Mouse (Mus musculus): ENCODE data around the gene Ano4. TPM values are rescaled to one million over a fixed set of nuclear protein-coding genes. Genes with fewer than 3 reads are reported as not detected.

Ano4 gene
- total RNA-seq, 2 experiments from 2014 or later = 19.9 to 23.4 TPM

DNA sequence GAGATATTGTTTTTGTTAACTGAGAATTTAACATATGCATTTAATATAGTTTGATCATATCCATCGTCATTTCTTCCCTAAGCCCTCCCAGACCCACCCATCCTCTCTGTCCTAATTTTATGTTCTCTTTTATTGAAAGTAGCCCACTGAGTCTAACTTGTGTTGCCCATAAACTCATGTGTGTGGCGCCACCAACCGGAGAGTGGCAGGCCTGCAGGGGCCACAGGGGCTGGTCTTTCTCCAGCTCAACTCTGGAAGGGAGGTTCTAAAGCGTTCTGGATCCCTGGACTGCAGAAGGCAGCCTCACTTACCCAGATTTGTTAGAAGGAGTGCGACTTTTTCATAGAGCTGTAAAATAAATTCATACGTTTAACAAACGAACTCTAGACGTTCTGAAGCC lies 361.1 kb downstream of the Ano4 start:
- peak; percentile 17 to 62 for DNase-seq (ENCODE audit: extremely low spot score in 1 of 2, low spot score in 2 of 2)
- intact Hi-C loops (cut with DNase I) = loop anchor here (5.0 kb wide), 1 partner anchor 156 kb away; the partner anchor contains the start of gene Utp20
- TF ChIP-seq CTCF (IDR thresholded peaks at IDR 0.05) = peak; percentile 66
- Histone ChIP-seq H3K27ac (no peak overlapping the region), H3K4me3 (no peak overlapping the region)

DNA sequence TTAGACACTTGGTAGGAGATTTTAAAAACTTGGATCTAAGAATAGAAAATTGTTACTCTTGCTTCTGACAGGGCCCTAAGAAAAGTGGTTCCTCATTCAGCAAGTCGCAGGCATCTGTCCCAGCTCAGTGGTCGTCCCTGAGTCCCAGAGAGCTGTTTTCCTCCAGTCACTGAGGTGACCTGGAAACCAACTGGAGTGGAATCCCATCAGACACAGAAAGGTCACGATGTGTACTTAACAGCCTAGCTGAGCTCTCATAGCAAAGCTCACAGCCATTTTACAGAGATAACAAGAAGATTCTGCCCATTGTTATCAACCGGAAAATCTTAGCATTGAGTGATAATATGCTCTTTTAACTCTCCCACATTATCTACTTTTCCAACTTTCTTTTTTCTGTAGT lies 365.1 kb downstream of the Ano4 start:
- Histone ChIP-seq H3K27ac (no peak overlapping the region), H3K4me3 (no peak overlapping the region)
- DNase-seq (ENCODE audit: extremely low spot score in 1 of 2, low spot score in 2 of 2) = no peak
- no peak for TF ChIP-seq CTCF (IDR thresholded peaks at IDR 0.05)
- intact Hi-C loops (cut with DNase I) = no loop called here

DNA sequence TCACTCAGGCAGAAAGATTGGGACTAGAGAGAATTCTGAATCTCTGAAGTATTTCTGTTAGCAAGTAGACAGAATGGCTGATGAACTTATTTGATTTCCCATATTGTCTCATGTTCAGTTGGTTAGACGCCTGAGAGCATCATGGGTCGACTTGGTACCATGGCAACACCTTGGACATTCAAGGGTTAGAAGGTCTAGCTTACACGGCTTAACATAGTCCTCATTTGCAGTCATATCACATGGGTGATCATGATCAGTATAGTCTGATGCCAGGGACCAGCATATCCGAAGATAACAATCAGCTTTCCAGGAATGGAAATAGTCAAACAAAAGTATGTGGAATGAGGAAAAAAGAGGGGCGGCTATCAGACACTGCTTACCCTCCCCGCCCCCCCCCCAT lies 365.6 kb downstream of the Ano4 start:
- H3K27ac ChIP-seq = no peak overlapping the region
- DNase-seq (ENCODE audit: extremely low spot score in 1 of 2, low spot score in 2 of 2) = no peak
- no peak overlapping the region for H3K4me3 ChIP-seq
- no peak for TF ChIP-seq CTCF (IDR thresholded peaks at IDR 0.05)
- intact Hi-C loops (cut with DNase I) = no loop called here

- DNase-seq (ENCODE audit: extremely low spot score in 1 of 2, low spot score in 2 of 2) = no peak
- no peak overlapping the region for H3K4me3 ChIP-seq
- no peak for TF ChIP-seq CTCF (IDR thresholded peaks at IDR 0.05)
- intact Hi-C loops (cut with DNase I) = no loop called here
- H3K27ac ChIP-seq = no peak overlapping the region
Measured at GRCm38 (mm10) chr10:88970951-88971725, 373.4 kb downstream of the Ano4 start.

DNA sequence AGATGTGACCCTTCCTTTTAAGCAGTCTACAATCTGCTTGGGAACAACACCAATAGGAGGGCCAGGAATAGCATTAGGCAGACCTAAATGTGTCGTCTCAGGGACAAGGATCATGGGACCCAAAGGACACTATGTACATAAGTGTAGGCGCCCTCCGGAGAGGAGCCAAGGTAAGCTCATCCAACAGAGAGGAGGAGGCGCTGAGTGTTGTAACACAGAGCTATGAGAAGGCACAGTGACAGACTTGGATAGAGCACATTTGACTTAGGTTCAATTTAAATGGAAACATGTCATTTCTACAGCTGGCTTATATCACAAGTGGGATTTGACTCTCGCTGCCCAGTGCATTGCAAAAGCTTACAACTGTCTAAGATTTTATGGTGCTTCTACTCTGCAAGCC lies 376.0 kb downstream of the Ano4 start:
- intact Hi-C loops (cut with DNase I) = no loop called here
- no peak for TF ChIP-seq CTCF (IDR thresholded peaks at IDR 0.05)
- Histone ChIP-seq H3K27ac (no peak overlapping the region), H3K4me3 (no peak overlapping the region)
- no peak for DNase-seq (ENCODE audit: extremely low spot score in 1 of 2, low spot score in 2 of 2)

- Histone ChIP-seq H3K27ac (no peak overlapping the region), H3K4me3 (no peak overlapping the region)
- no peak for DNase-seq (ENCODE audit: extremely low spot score in 1 of 2, low spot score in 2 of 2)
- no peak for TF ChIP-seq CTCF (IDR thresholded peaks at IDR 0.05)
- intact Hi-C loops (cut with DNase I) = no loop called here
Measured at GRCm38 (mm10) chr10:88960791-88961190, 383.8 kb downstream of the Ano4 start.

DNA sequence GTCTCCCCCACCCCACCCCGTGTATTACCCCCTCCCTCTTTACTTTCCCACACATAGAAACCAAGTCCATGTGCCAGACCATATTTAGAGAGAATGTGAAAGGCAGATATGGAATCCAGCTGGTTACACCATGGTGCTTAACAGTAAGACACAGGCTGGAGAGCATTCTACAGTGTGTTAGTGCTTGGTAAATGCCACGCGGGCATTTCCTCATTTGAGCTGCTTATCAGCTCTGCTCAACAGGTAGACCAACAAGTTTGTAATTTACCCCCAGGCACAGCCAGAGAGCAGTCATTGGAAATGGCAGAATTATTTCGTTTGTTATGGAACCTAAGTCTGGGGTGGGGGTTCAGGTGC lies 394.3 kb downstream of the Ano4 start:
- Histone ChIP-seq H3K27ac (no peak overlapping the region), H3K4me3 (no peak overlapping the region)
- intact Hi-C loops (cut with DNase I) = no loop called here
- no peak for DNase-seq (ENCODE audit: extremely low spot score in 1 of 2, low spot score in 2 of 2)
- TF ChIP-seq CTCF (IDR thresholded peaks at IDR 0.05) = no peak

DNA sequence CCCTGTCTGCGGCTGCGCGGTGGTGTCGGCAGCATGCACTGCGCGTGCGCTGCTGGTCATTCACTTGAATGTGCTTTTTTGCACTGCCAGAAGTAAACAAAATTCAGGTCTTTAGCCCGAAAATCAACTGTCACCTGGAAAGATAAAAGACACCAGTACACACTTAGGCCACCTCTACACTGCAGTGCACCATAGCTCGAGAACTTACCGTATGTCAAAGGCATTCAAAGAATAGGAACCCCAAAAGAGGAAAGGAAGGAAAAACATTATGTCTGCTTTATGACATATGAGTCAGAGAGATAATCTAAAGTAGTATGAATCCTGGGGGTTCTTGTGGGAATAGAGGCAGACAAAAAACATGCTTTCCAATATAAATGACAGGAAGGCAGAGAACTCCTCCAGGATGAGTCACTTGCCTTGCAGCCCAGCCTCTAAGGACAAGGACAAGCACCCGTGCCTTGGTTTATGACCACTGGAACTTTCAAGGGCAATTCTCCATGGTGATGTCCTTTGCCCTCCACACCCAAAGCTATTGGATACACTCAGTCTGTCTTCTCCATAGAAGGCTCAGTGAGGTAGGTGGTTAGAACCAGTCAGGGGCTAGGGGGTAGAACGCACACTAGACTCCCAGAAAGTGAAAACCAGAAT lies 394.8 kb downstream of the Ano4 start:
- DNase-seq (ENCODE audit: extremely low spot score in 1 of 2, low spot score in 2 of 2) = no peak
- no peak for TF ChIP-seq CTCF (IDR thresholded peaks at IDR 0.05)
- H3K27ac ChIP-seq = no peak overlapping the region
- intact Hi-C loops (cut with DNase I) = no loop called here
- H3K4me3 ChIP-seq = no peak overlapping the region

Other genes with a start within 250 kb of the Ano4 start
- gene Gas2l3, start 99.2 kb upstream of the Ano4 start, total RNA-seq (2021) = 1 to 10 TPM; 3.8 to 3.9 TPM
- not detected for gene Nr1h4, start 188.8 kb upstream of the Ano4 start, total RNA-seq (2021)